Mouse (Mus musculus) skeletal muscle tissue, adult 2 months (tissue): ENCODE measurements around the gene Gm49630.
"Not testable (repeated sequence)": the region's sequence is repeated elsewhere in the genome, so short reads cannot be mapped to it uniquely, and the experiment has no call there.

ENCODE experiments used
- DNase-seq: peaks from one replicate; pipeline ENCODE4 v3.0.0-alpha.2; 2012; ENCODE audit warnings: low read depth, low spot score

The Gm49630 gene

GRCm38 (mm10) chr17:7369401-7369800 lies 2.4 kb downstream of the Gm49630 start:
- not testable (repeated sequence) for DNase-seq

DNA sequence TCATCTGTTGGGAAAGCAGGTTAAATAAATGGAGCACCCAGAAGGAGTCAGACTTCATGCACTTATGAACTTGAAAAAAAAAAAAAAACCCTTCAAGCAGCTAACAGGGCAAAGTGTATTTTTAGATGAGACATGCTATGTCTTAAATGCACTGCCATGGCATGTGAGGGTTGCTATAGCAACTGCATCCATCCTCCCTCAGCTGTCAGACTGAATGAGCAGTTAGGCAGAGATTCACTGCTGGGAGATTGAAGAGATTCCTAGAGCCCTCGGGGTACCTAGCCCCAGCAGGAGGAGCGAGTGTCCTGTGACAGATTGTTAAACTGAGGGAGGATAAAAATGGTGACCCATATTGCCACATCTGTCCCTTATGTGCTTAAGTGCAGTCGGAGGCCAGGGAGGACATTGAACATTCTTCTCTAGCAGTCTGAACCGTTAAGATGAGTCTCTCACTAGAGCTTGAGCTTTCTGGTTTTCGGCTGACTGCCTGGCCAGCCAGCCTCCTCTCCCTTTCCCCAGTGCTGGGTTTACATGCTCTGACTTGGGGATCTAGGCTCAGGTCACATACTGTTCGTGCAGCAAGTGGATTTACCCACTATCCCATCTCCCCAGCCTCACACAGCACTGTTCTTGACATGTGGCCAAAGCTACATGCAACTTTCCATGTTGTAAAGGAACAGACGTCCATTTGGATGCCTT lies 5.0 kb downstream of the Gm49630 start:
- DNase-seq = not testable (repeated sequence)

- DNase-seq = not testable (repeated sequence)
These were observed 5.5 kb downstream of the Gm49630 start for GRCm38 (mm10) chr17:7366265-7366664.

DNA sequence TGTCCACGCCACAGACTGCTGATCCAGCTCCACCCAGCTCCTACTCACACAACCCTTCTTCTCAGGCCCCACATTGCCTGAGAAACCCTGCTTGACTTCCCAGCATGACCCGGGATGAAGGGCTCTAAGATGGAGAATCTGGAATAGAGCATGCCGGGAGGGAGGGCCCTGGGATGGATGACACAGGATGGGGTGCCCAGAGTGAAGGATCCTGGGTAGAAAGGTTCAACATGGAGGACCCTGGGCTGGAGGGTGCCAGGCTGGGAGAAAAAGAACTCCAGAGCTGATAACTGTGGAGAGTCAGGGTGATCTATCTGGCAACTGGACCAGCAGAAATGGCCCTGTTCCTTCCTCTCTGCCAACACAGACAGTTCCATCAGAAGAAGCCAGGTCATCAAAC lies 6.2 kb downstream of the Gm49630 start:
- DNase-seq = not testable (repeated sequence)

DNA sequence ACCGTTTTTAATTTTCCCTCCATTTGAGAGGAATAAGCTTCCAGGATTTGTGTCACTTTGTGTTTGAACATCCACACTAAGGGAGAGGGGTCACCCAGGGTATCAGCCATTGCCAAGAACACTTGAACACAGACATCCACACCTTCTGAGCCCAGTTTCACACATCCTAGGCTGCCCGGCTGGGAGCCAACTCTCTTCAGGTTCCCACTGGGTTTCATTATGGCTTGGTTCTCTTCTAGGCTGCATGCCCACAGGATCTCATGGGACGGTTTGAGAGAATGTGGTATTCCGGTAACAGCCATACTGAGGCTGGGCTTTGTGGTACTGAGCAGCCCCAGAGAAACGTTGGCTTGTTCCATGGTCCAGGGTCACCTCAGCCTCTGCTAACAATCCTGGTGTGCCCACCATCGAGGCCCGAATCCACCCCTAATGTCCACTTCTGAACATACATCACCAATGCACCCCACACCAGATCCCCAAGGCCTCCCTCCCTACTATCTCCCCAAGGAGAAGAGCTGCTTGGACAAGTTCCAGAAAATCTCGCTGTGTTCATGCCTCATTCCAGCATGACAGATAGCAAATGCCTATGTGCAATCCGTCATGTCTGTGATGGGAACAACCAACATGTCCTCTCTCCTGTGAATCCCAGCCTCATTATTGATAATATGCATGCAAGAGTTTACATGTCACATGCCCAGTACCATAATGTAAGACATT lies 10.9 kb downstream of the Gm49630 start:
- DNase-seq = not testable (repeated sequence)

DNA sequence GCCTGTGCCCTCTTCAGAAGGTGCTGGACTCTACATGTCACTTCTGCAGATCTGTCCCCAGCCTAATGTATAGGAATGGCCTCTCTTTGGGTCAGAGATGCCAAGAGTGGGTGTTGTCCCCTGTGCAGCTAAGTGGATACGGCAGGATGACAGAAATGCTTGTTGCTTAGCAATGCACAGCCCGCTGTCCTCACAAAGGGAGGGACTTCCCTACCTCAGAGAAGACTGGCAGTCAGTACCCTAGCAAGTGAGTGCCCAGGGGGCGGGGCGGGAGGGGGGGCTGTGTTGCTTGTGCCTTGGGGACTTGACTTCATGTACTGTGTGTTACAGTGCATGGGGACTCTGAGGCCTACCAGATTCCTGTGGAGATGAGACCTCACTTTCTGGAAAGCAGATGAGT lies 12.0 kb downstream of the Gm49630 start:
- not testable (repeated sequence) for DNase-seq

GRCm38 (mm10) chr17:7352596-7352995 lies 19.2 kb downstream of the Gm49630 start, which contains the start of gene Ttll2:
TSS of gene Ttll2 (minus strand) at chr17:7352696.
- DNase-seq = not testable (repeated sequence)

DNA sequence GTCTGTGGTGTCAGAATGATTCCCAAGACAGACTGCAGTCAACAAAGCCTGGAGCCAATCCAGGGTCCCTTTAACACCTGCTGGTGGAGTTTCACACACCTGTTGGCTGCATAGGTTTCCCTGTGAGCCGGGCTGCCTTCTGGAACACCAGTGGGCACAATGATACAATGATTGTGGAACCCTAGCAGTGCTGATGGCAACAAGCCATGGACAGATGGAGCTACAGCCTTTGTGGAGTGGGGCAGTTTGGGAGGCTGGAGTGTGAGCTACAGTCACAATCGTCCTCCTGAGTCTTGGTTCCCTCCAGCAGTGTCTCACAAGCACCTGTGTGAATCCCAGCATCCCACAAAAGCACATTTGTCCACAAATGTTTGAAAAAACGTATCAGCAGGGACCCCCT lies 23.0 kb downstream of the Gm49630 start:
- not testable (repeated sequence) for DNase-seq

DNA sequence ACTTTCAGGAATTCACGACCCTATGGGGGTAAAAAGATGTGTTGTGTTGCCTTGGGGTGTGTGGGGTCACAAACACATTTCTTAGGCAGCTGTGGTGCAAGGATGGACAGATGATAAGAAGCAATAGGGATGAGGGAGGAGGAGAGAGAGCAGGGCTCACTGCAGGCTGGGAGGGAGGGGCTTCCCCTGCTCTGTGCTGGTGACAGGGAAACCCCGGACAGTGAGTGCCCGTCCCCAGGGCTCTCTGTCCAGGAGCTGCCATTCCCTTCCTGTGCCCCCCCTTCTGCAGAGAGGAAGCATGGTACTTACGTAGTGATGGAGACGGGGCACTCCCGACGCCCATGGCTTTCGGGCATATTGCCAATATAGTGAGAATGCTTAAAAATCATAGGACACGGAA lies 34.4 kb downstream of the Gm49630 start:
- not testable (repeated sequence) for DNase-seq

DNA sequence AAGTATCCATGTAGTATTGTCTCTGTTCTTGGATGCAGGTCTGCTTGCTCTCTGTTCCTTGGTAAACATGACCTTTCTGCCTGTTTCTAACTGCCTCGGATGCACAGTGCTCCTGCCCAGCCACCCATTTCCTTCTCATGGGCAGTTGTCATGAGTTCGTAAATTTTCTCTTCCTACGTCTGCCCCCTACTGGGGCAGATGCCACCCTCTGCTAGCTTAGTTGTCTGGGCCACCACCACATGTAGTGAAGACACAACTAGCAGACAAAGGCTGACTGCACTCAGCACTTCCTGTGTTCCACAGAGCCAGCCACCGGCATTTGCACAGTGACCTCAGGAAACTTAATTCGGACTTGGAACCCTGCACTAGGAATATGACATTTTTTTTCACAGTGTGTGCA lies 39.0 kb downstream of the Gm49630 start:
- not testable (repeated sequence) for DNase-seq

- DNase-seq = not testable (repeated sequence)
These were observed 45.4 kb downstream of the Gm49630 start for GRCm38 (mm10) chr17:7326415-7326814.

- not testable (repeated sequence) for DNase-seq
These were observed 47.4 kb downstream of the Gm49630 start, which contains the start of gene Tcp10a for GRCm38 (mm10) chr17:7324346-7324745. TSS of gene Tcp10a (plus strand) at chr17:7324646.

- not testable (repeated sequence) for DNase-seq
These were observed 52.0 kb downstream of the Gm49630 start for GRCm38 (mm10) chr17:7319789-7320188.

GRCm38 (mm10) chr17:7315693-7316382 lies 55.9 kb downstream of the Gm49630 start:
- not testable (repeated sequence) for DNase-seq

DNA sequence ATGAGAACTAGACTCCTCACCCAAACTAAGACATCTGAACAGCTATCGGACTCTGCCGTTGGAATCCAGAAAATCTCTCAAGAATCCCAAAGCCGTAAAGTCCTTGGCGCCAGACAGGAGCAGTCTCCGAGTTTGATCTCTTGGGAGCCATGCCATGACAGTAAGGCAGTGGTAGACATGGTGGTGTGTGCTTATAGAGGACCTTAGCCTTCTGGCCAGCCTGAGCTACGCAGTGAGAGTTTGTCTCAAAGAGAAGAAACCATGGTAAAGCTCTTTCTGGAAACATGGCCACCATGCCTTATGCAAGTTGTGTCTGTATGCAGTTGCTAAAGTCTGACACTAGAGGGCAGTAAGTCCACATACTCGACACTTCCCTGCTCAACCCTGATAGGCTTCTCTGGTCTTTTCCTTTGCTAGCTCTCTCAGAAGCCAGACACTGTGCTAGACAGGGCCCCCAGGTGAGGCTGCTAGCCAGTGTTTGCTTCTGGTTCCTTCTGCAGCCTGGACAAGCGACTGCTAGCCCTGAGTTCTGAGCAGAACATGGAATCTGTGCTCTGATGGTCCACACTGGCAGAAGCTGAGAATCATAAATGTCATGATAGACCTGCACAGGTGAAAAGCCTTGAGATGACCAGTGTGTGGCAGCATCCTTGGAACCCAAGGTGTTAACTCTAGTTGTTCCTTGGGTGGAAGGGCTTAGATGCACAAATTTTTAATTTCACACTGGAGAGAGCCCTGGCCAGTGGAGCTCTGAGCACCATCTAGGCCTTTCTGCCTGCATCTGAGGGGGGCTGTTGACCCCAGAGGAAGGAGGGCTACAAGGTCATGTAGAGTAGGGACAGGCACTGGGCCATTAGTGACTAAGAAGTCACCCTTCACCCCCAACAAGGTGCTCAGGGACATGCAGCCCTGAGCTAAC lies 65.2 kb downstream of the Gm49630 start:
- DNase-seq = not testable (repeated sequence)
